39 mouse cellular contexts compared by ENCODE assay signal in genomic region chr3:102955143-102955542, GRCm38 (mm10). TPM values are rescaled to one million over a fixed set of nuclear protein-coding genes. Genes with fewer than 3 reads are reported as not detected.
"Had no signal": no experiment of that assay in that cellular context is flagged by ENCODE, and none has a peak within 500 bp of the region (broad histone marks: within the 10 kb centered on the region; RNA-seq: fewer than 3 reads in every experiment).

No protein-coding gene starts in this region.

- H3K9ac ChIP-seq: embryonic facial prominence, embryonic 12.5 days; embryonic facial prominence, embryonic 13.5 days; embryonic facial prominence, embryonic 15.5 days; forebrain, embryonic 12.5 days; forebrain, embryonic 13.5 days; forebrain, embryonic 15.5 days; forebrain, postnatal 0 days had no signal

- ATAC-seq: forebrain, embryonic 13.5 days; forebrain, embryonic 14.5 days; forebrain, embryonic 15.5 days; forebrain, embryonic 16.5 days; forebrain, postnatal 0 days had no signal

- H3K27ac ChIP-seq: embryonic facial prominence, embryonic 10.5 days; embryonic facial prominence, embryonic 12.5 days; embryonic facial prominence, embryonic 13.5 days; embryonic facial prominence, embryonic 15.5 days; forebrain, embryonic 10.5 days; forebrain, embryonic 12.5 days; forebrain, embryonic 13.5 days; forebrain, embryonic 15.5 days; gastrocnemius, adult 2 months; heart, adult 2 months had no signal

- DNase-seq: cerebellum, adult 9-10 months; cerebellum, adult 9-11 months; cerebellum, postnatal 10 days; cerebellum, postnatal 14 days; cerebellum, postnatal 25 days; cerebellum, postnatal 36 days; embryo, embryonic 11 days; forebrain, postnatal 0 days; gastrocnemius, adult 2 months; gastrocnemius, postnatal 10 days; gastrocnemius, postnatal 14 days; gastrocnemius, postnatal 25 days; gastrocnemius, postnatal 36 days; heart, adult 11 months; heart, adult 18-20 months; heart, adult 2 months had no signal

- H3K4me2 ChIP-seq: embryonic facial prominence, embryonic 12.5 days; embryonic facial prominence, embryonic 13.5 days; embryonic facial prominence, embryonic 15.5 days; forebrain, embryonic 12.5 days; forebrain, embryonic 13.5 days; forebrain, embryonic 15.5 days had no signal

- H3K27me3 ChIP-seq: embryonic facial prominence, embryonic 12.5 days; embryonic facial prominence, embryonic 13.5 days; embryonic facial prominence, embryonic 15.5 days; forebrain, embryonic 12.5 days; forebrain, embryonic 13.5 days; forebrain, embryonic 15.5 days had no signal

- H3K9me3 ChIP-seq: embryonic facial prominence, embryonic 10.5 days; embryonic facial prominence, embryonic 12.5 days; embryonic facial prominence, embryonic 13.5 days; embryonic facial prominence, embryonic 15.5 days; forebrain, embryonic 10.5 days; forebrain, embryonic 12.5 days; forebrain, embryonic 13.5 days; forebrain, embryonic 15.5 days had no signal

- H3K4me1 ChIP-seq: embryonic facial prominence, embryonic 10.5 days; embryonic facial prominence, embryonic 12.5 days; embryonic facial prominence, embryonic 13.5 days; embryonic facial prominence, embryonic 15.5 days; forebrain, embryonic 10.5 days; forebrain, embryonic 12.5 days; forebrain, embryonic 13.5 days; forebrain, embryonic 15.5 days had no signal

- H3K4me3 ChIP-seq: embryonic facial prominence, embryonic 10.5 days; embryonic facial prominence, embryonic 12.5 days; embryonic facial prominence, embryonic 13.5 days; embryonic facial prominence, embryonic 15.5 days; erythroblast, embryonic 14.5 days; forebrain, embryonic 10.5 days; forebrain, embryonic 12.5 days; forebrain, embryonic 13.5 days; forebrain, embryonic 15.5 days; gastrocnemius, adult 2 months; heart, adult 2 months had no signal

- H3K36me3 ChIP-seq: embryonic facial prominence, embryonic 10.5 days; embryonic facial prominence, embryonic 12.5 days; embryonic facial prominence, embryonic 13.5 days; embryonic facial prominence, embryonic 15.5 days; forebrain, embryonic 10.5 days; forebrain, embryonic 12.5 days; forebrain, embryonic 15.5 days had no signal

RNA-seq across cellular contexts. Expression of gene Nr1h5, which starts 8.8 kb away (rescaled TPM):
- total RNA-seq: common myeloid progenitor, adult 5-6 weeks; gastrocnemius, adult 18-20 months; gastrocnemius, adult 2 months; gastrocnemius, adult 8-10 months; gastrocnemius, postnatal 10 days; gastrocnemius, postnatal 14 days; gastrocnemius, postnatal 25 days; gastrocnemius, postnatal 36 days; gastrocnemius, postnatal 4 days; granulocyte monocyte progenitor cell, adult 5-6 weeks; heart, adult 18-20 months; heart, adult 2 months; heart, adult 8-10 months had no signal
- polyA plus RNA-seq: cortical plate, adult 2 months; embryonic facial prominence, embryonic 10.5 days; embryonic facial prominence, embryonic 13.5 days; erythroblast, embryonic 14.5 days; forebrain, embryonic 12.5 days; forebrain, embryonic 13.5 days; forebrain, embryonic 16.5 days; heart, adult 2 months had no signal

RNA-seq across cellular contexts. Expression of gene Sycp1, which starts 19.2 kb away (rescaled TPM):
- total RNA-seq: common myeloid progenitor, adult 5-6 weeks; forebrain, postnatal 0 days; gastrocnemius, adult 18-20 months; gastrocnemius, adult 2 months; gastrocnemius, adult 8-10 months; gastrocnemius, postnatal 14 days; gastrocnemius, postnatal 25 days; gastrocnemius, postnatal 36 days; gastrocnemius, postnatal 4 days; granulocyte monocyte progenitor cell, adult 5-6 weeks; heart, adult 8-10 months had no signal
- polyA plus RNA-seq: cortical plate, adult 2 months; embryonic facial prominence, embryonic 10.5 days; embryonic facial prominence, embryonic 11.5 days; embryonic facial prominence, embryonic 12.5 days; embryonic facial prominence, embryonic 13.5 days; embryonic facial prominence, embryonic 14.5 days; embryonic facial prominence, embryonic 15.5 days; erythroblast, embryonic 14.5 days; forebrain, embryonic 10.5 days; forebrain, embryonic 11.5 days; forebrain, embryonic 12.5 days; forebrain, embryonic 13.5 days; forebrain, embryonic 14.5 days; forebrain, embryonic 15.5 days; forebrain, embryonic 16.5 days; forebrain, postnatal 0 days; frontal cortex, adult 2 months; gonadal fat pad, adult 2 months had no signal
